Mouse (Mus musculus) forebrain, embryonic 15.5 days (tissue): ENCODE results near the gene Nsmce1. TPM values are rescaled to one million over a fixed set of nuclear protein-coding genes. Genes with fewer than 3 reads are reported as not detected.

Source experiments
- ATAC-seq: fragments of 200-750 bp; cut with Nextera tagmentation; replicated peaks from 2 replicates; pipeline ENCODE4 v1.8.0; 2017; ENCODE audit warnings: mild to moderate bottlenecking, moderate TSS enrichment, moderate library complexity
- H3K27ac ChIP-seq: fragments of 300-500 bp; sonication (generic); replicated peaks from 2 replicates; pipeline ENCODE4 v1.5.1; 2015; ENCODE audit warnings: mild to moderate bottlenecking, inconsistent platforms
- H3K27me3 ChIP-seq: fragments of 300-500 bp; sonication (generic); 2 replicates; pipeline ENCODE4 v1.6.1; 2015; ENCODE audit warnings: inconsistent platforms
- H3K36me3 ChIP-seq: fragments of 300-500 bp; sonication (generic); 2 replicates; pipeline ENCODE4 v1.6.1; 2015; ENCODE audit warnings: mild to moderate bottlenecking, inconsistent platforms
- H3K4me1 ChIP-seq: fragments of 300-500 bp; sonication (generic); 2 replicates; pipeline ENCODE4 v1.6.1; 2015; ENCODE audit warnings: inconsistent platforms
- H3K4me2 ChIP-seq: fragments of 300-500 bp; sonication (generic); replicated peaks from 2 replicates; pipeline ENCODE4 v1.6.1; 2015; ENCODE audit warnings: mild to moderate bottlenecking, inconsistent platforms
- H3K4me3 ChIP-seq: fragments of 300-500 bp; sonication (generic); 2 replicates; pipeline ENCODE4 v1.5.1; 2015; ENCODE audit warnings: mild to moderate bottlenecking, inconsistent platforms
- H3K9ac ChIP-seq: fragments of 300-500 bp; sonication (generic); replicated peaks from 2 replicates; pipeline ENCODE4 v1.6.1; 2015; ENCODE audit warnings: mild to moderate bottlenecking, inconsistent platforms
- H3K9me3 ChIP-seq: fragments of 300-500 bp; sonication (generic); 2 replicates; pipeline ENCODE4 v1.6.1; 2016; ENCODE audit warnings: inconsistent platforms
- WGBS: fragments of 180-500 bp; shearing (Covaris S2); methylation state at CpG from one replicate; pipeline ENCODE4 v1.1.7; 2015; ENCODE audit warnings: mixed read lengths; 5-methylcytosine and 5-hydroxymethylcytosine counted together
- polyA plus RNA-seq: library from polyadenylated mRNA; unstranded; fragments of >200 nt; fragmentation: Nextera tagmentation; extraction: Ambion mirVana; gene quantifications from 2 replicates; pipeline ENCODE4 v1.2.1, GENCODE M21; 2015

The Nsmce1 gene
- polyA plus RNA-seq, 1 experiment from 2014 or later: 119 TPM

GRCm38 (mm10) chr7:125427492-125428090 lies 63.8 kb downstream of the Nsmce1 start:
- H3K9me3 ChIP-seq: no peaks in the 10 kb centered on the region
- no peak for ATAC-seq
- H3K27ac ChIP-seq: no peak overlapping the region
- H3K4me2 ChIP-seq: no peak overlapping the region
- H3K27me3 ChIP-seq: no peaks in the 10 kb centered on the region
- WGBS: 68% methylated on average over 12 of the region's 12 CpGs
- H3K4me1 ChIP-seq: no peaks in the 10 kb centered on the region
- H3K4me3 ChIP-seq: no peak overlapping the region
- no peak overlapping the region for H3K9ac ChIP-seq
- H3K36me3 ChIP-seq: no peaks in the 10 kb centered on the region

GRCm38 (mm10) chr7:125423056-125423455 lies 68.3 kb downstream of the Nsmce1 start:
- no peak overlapping the region for H3K27ac ChIP-seq
- no peaks in the 10 kb centered on the region for H3K9me3 ChIP-seq
- H3K36me3 ChIP-seq: no peaks in the 10 kb centered on the region
- no peak for ATAC-seq
- no peaks in the 10 kb centered on the region for H3K4me1 ChIP-seq
- H3K4me2 ChIP-seq: no peak overlapping the region
- 76% methylated on average over 3 of the region's 3 CpGs for WGBS
- H3K27me3 ChIP-seq: no peaks in the 10 kb centered on the region
- H3K9ac ChIP-seq: no peak overlapping the region
- H3K4me3 ChIP-seq: no peak overlapping the region

GRCm38 (mm10) chr7:125421911-125422310 lies 69.5 kb downstream of the Nsmce1 start:
- 60% methylated on average over 2 of the region's 2 CpGs for WGBS
- Histone ChIP-seq H3K9ac (no peak overlapping the region), H3K27me3 (no peaks in the 10 kb centered on the region), H3K27ac (no peak overlapping the region), H3K9me3 (no peaks in the 10 kb centered on the region), H3K4me3 (no peak overlapping the region), H3K36me3 (no peaks in the 10 kb centered on the region), H3K4me1 (no peaks in the 10 kb centered on the region), H3K4me2 (no peak overlapping the region)
- no peak for ATAC-seq

DNA sequence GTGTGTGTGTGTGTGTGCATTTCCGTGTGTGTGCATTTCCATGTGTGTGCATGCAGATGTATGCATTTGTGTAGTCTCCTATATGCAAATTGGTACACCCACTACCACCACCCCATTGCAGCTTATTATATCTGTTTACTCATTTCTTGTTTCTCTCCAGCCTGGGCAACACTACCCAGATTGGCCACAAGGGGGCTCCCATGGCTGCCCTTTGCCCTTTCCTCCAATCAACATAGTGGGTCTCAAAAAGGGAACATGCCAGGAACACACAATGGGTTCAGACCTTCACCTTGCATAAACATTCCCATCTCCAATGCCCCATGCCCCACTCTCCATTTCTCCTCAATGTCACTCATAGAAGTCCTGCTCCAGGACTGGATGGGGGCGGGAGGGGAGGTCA lies 71.2 kb downstream of the Nsmce1 start:
- no peaks in the 10 kb centered on the region for H3K36me3 ChIP-seq
- H3K4me3 ChIP-seq: no peak overlapping the region
- no peak overlapping the region for H3K9ac ChIP-seq
- no peak for ATAC-seq
- H3K9me3 ChIP-seq: no peaks in the 10 kb centered on the region
- H3K27me3 ChIP-seq: no peaks in the 10 kb centered on the region
- H3K4me2 ChIP-seq: no peak overlapping the region
- 70% methylated on average over 2 of the region's 2 CpGs for WGBS
- H3K4me1 ChIP-seq: no peaks in the 10 kb centered on the region
- H3K27ac ChIP-seq: no peak overlapping the region

GRCm38 (mm10) chr7:125418413-125418812 lies 73.0 kb downstream of the Nsmce1 start:
- no peak for ATAC-seq
- no peak overlapping the region for H3K4me2 ChIP-seq
- WGBS: 30% methylated on average over 3 of the region's 3 CpGs

More at GRCm38 (mm10) chr7:125418413-125418812, 73.0 kb downstream of the Nsmce1 start:
- Histone ChIP-seq H3K36me3 (no peaks in the 10 kb centered on the region), H3K9me3 (no peaks in the 10 kb centered on the region), H3K9ac (no peak overlapping the region), H3K27ac (no peak overlapping the region), H3K4me1 (no peaks in the 10 kb centered on the region), H3K4me3 (no peak overlapping the region), H3K27me3 (no peaks in the 10 kb centered on the region)

Other genes with a start within 250 kb of the Nsmce1 start
- 5.0 and 6.3 TPM in 2 replicates for gene Kdm8, start 46.9 kb downstream of the Nsmce1 start, polyA plus RNA-seq
- 2.1 and 2.2 TPM in 2 replicates for gene Il4ra, start 60.5 kb upstream of the Nsmce1 start, polyA plus RNA-seq
- gene Il21r, start 111.8 kb upstream of the Nsmce1 start, polyA plus RNA-seq: 0.15 and 0.17 TPM in 2 replicates
- gene Gtf3c1, start 216.2 kb upstream of the Nsmce1 start, polyA plus RNA-seq: 36.8 and 39.1 TPM in 2 replicates
- gene D430042O09Rik, start 216.3 kb upstream of the Nsmce1 start, polyA plus RNA-seq: 7.8 and 7.9 TPM in 2 replicates